Mouse (Mus musculus) cortical plate, adult 2 months (tissue): ENCODE data around the gene Dstyk.

Source experiments
- CTCF ChIP-seq: fragments of 200-500 bp; IDR thresholded peaks from 2 replicates; pipeline ENCODE4 v1.5.1; 2011; ENCODE audit warnings: mild to moderate bottlenecking, control low read depth, low read length; ENCODE audit not compliant: insufficient read depth; ENCODE audit errors: extremely low read depth
- POLR2A ChIP-seq: fragments of 200-500 bp; IDR thresholded peaks from 2 replicates; pipeline ENCODE4 v1.6.1; 2011; ENCODE audit warnings: mild to moderate bottlenecking, low read length, control low read depth; ENCODE audit not compliant: insufficient read depth; ENCODE audit errors: extremely low read depth

DNA sequence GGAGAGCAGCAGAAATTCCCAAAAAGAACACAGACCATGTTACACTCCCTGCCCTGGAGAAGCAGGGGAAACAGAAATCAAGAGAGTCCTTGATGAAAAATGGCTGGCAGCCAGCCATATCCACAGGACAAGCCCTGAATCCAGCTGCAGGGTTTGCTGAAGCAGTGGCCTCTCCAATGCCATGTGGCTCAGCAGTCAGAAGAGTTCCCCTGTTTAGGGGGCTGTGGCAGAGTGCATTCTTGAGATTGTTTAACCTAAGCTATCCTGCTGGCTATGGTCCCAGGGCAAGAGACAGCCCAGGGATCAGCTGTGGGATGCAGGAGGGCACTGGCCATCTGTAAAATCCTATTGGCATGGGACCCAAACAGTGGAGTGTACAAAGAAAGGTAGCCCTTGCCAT, 51.6 kb downstream of the Dstyk start:
- TF ChIP-seq CTCF (no peak), POLR2A (no peak)
